Mouse (Mus musculus): ENCODE results near the gene Ccser1. TPM values are rescaled to one million over a fixed set of nuclear protein-coding genes. Genes with fewer than 3 reads are reported as not detected.
"Not testable (repeated sequence)": the region's sequence is repeated elsewhere in the genome, so short reads cannot be mapped to it uniquely, and the experiment has no call there.

The Ccser1 gene
- polyA plus RNA-seq, 1 experiment from 2014 or later, result 11.3 TPM

GRCm38 (mm10) chr6:61240618-61241017 lies 60.5 kb downstream of the Ccser1 start:
- no peaks in the 10 kb centered on the region for H3K27me3 ChIP-seq (ENCODE audit: control insufficient read depth, insufficient read depth, low read length)
- H3K9ac ChIP-seq (ENCODE audit: low read length), result no peak overlapping the region
- 80% methylated on average over 2 of the region's 2 CpGs for WGBS
- no peaks in the 10 kb centered on the region for H3K9me3 ChIP-seq (ENCODE audit: control insufficient read depth, low read length)
- no peak overlapping the region for H3K27ac ChIP-seq (ENCODE audit: low read depth, low read length)
- no peaks in the 10 kb centered on the region for H3K36me3 ChIP-seq (ENCODE audit: control insufficient read depth, insufficient read depth, low read length)
- ATAC-seq (ENCODE audit: insufficient read depth, low FRiP score, low TSS enrichment) (no peak), DNase-seq (ENCODE audit: low spot score) (no peak)
- no peaks in the 10 kb centered on the region for H3K4me1 ChIP-seq (ENCODE audit: control insufficient read depth, insufficient read depth, low read length)
- no peak overlapping the region for H3K4me2 ChIP-seq (ENCODE audit: low read depth)
- H3K4me3 ChIP-seq (ENCODE audit: low read depth, low read length), result no peak overlapping the region

GRCm38 (mm10) chr6:61242556-61242955 lies 62.4 kb downstream of the Ccser1 start:
- no peak overlapping the region for H3K4me2 ChIP-seq (ENCODE audit: low read depth)
- H3K27me3 ChIP-seq (ENCODE audit: control insufficient read depth, insufficient read depth, low read length), result no peaks in the 10 kb centered on the region
- DNase-seq (ENCODE audit: low spot score) (no peak), ATAC-seq (ENCODE audit: insufficient read depth, low FRiP score, low TSS enrichment) (no peak)
- 88% methylated on average over 3 of the region's 3 CpGs for whole genome bisulfite sequencing
- no peak overlapping the region for H3K27ac ChIP-seq (ENCODE audit: low read depth, low read length)
- H3K9ac ChIP-seq (ENCODE audit: low read length), result no peak overlapping the region
- H3K4me3 ChIP-seq (ENCODE audit: low read depth, low read length), result no peak overlapping the region
- no peaks in the 10 kb centered on the region for H3K4me1 ChIP-seq (ENCODE audit: control insufficient read depth, insufficient read depth, low read length)
- H3K36me3 ChIP-seq (ENCODE audit: control insufficient read depth, insufficient read depth, low read length), result no peaks in the 10 kb centered on the region
- no peaks in the 10 kb centered on the region for H3K9me3 ChIP-seq (ENCODE audit: control insufficient read depth, low read length)

DNA sequence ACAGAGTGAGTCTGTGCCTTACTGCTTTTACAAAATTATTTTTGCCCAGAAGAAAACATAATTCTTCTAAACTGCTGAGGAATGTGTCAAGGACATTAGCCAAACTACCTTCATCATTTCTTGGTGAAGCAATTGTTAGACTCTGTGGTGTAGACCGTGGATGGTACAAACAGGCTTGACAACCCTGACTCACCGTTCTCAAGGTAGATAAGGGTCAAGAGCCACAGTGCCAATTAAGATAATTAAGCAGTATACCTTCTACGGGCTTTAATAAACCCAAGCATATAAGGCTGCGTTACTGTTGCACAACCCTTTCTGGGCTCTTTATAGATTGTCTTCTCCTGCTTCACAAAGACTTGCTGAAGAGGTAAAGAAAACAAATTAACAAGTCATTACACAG lies 66.4 kb downstream of the Ccser1 start:
- 82% methylated on average over 4 of the region's 4 CpGs for WGBS
- Histone ChIP-seq H3K27me3 (ENCODE audit: control insufficient read depth, insufficient read depth, low read length) (no peaks in the 10 kb centered on the region), H3K36me3 (ENCODE audit: control insufficient read depth, insufficient read depth, low read length) (no peaks in the 10 kb centered on the region), H3K4me2 (ENCODE audit: low read depth) (no peak overlapping the region), H3K27ac (ENCODE audit: low read depth, low read length) (no peak overlapping the region), H3K4me1 (ENCODE audit: control insufficient read depth, insufficient read depth, low read length) (no peaks in the 10 kb centered on the region), H3K4me3 (ENCODE audit: low read depth, low read length) (no peak overlapping the region), H3K9me3 (ENCODE audit: control insufficient read depth, low read length) (no peaks in the 10 kb centered on the region), H3K9ac (ENCODE audit: low read length) (no peak overlapping the region)
- no peak for ATAC-seq (ENCODE audit: insufficient read depth, low FRiP score, low TSS enrichment)
- no peak for DNase-seq (ENCODE audit: low spot score)

DNA sequence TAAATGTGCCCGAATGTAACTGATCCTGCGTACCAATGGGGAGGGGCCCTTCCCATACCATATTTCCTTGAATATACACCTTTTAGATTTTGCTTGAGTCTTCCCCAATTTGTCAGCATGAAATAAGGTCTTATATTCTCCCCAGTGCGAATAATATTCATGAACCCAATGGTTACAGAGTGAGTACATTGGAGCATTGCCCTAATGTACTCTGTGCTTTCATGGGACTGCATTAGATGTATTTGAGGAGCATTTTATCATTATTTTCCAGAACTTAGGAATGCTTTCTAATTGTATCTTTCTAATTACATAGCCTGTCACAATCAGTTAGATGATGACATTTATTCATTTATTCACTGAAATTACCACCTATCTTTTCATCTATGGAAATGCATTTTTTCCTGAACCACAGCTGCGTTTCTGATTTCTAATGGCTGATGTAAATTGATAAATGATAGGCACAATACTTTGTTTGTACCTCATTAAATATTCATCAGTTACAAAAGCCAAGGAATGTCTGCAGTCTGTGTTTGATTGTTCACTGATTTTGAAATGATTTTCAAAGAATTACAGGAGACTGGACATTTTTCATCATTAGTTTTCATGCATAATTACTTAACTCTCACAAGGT lies 67.8 kb downstream of the Ccser1 start:
- 85% methylated on average over 4 of the region's 4 CpGs for WGBS
- no peaks in the 10 kb centered on the region for H3K27me3 ChIP-seq (ENCODE audit: control insufficient read depth, insufficient read depth, low read length)
- no peak for ATAC-seq (ENCODE audit: insufficient read depth, low FRiP score, low TSS enrichment)
- H3K9ac ChIP-seq (ENCODE audit: low read length), result no peak overlapping the region
- no peak overlapping the region for H3K27ac ChIP-seq (ENCODE audit: low read depth, low read length)
- H3K36me3 ChIP-seq (ENCODE audit: control insufficient read depth, insufficient read depth, low read length), result no peaks in the 10 kb centered on the region
- no peak overlapping the region for H3K4me2 ChIP-seq (ENCODE audit: low read depth)
- DNase-seq (ENCODE audit: low spot score), result no peak
- H3K9me3 ChIP-seq (ENCODE audit: control insufficient read depth, low read length), result no peaks in the 10 kb centered on the region
- no peaks in the 10 kb centered on the region for H3K4me1 ChIP-seq (ENCODE audit: control insufficient read depth, insufficient read depth, low read length)
- H3K4me3 ChIP-seq (ENCODE audit: low read depth, low read length), result no peak overlapping the region

GRCm38 (mm10) chr6:61248700-61249099 lies 68.6 kb downstream of the Ccser1 start:
- H3K9me3 ChIP-seq (ENCODE audit: control insufficient read depth, low read length), result no peaks in the 10 kb centered on the region
- WGBS, result 81% methylated on average over 2 of the region's 2 CpGs
- no peak overlapping the region for H3K4me3 ChIP-seq (ENCODE audit: low read depth, low read length)
- H3K27ac ChIP-seq (ENCODE audit: low read depth, low read length), result no peak overlapping the region
- H3K4me1 ChIP-seq (ENCODE audit: control insufficient read depth, insufficient read depth, low read length), result no peaks in the 10 kb centered on the region
- no peaks in the 10 kb centered on the region for H3K36me3 ChIP-seq (ENCODE audit: control insufficient read depth, insufficient read depth, low read length)
- ATAC-seq (ENCODE audit: insufficient read depth, low FRiP score, low TSS enrichment) (no peak), DNase-seq (ENCODE audit: low spot score) (no peak)
- no peak overlapping the region for H3K9ac ChIP-seq (ENCODE audit: low read length)
- no peak overlapping the region for H3K4me2 ChIP-seq (ENCODE audit: low read depth)
- H3K27me3 ChIP-seq (ENCODE audit: control insufficient read depth, insufficient read depth, low read length), result no peaks in the 10 kb centered on the region

- DNase-seq (ENCODE audit: low spot score) (no peak), ATAC-seq (ENCODE audit: insufficient read depth, low FRiP score, low TSS enrichment) (no peak)
- Histone ChIP-seq H3K4me1 (ENCODE audit: control insufficient read depth, insufficient read depth, low read length) (no peaks in the 10 kb centered on the region), H3K9me3 (ENCODE audit: control insufficient read depth, low read length) (no peaks in the 10 kb centered on the region), H3K36me3 (ENCODE audit: control insufficient read depth, insufficient read depth, low read length) (no peaks in the 10 kb centered on the region), H3K4me2 (ENCODE audit: low read depth) (no peak overlapping the region), H3K27ac (ENCODE audit: low read depth, low read length) (no peak overlapping the region), H3K4me3 (ENCODE audit: low read depth, low read length) (no peak overlapping the region), H3K27me3 (ENCODE audit: control insufficient read depth, insufficient read depth, low read length) (no peaks in the 10 kb centered on the region), H3K9ac (ENCODE audit: low read length) (no peak overlapping the region)
- 90% methylated on average over 1 of the region's 1 CpGs for WGBS
These were observed 71.1 kb downstream of the Ccser1 start for GRCm38 (mm10) chr6:61251232-61251631.

GRCm38 (mm10) chr6:61252912-61253311 lies 72.8 kb downstream of the Ccser1 start:
- 84% methylated on average over 7 of the region's 7 CpGs for WGBS
- no peaks in the 10 kb centered on the region for H3K27me3 ChIP-seq (ENCODE audit: control insufficient read depth, insufficient read depth, low read length)
- H3K9me3 ChIP-seq (ENCODE audit: control insufficient read depth, low read length), result no peaks in the 10 kb centered on the region
- no peaks in the 10 kb centered on the region for H3K4me1 ChIP-seq (ENCODE audit: control insufficient read depth, insufficient read depth, low read length)
- H3K4me2 ChIP-seq (ENCODE audit: low read depth), result no peak overlapping the region
- H3K27ac ChIP-seq (ENCODE audit: low read depth, low read length), result no peak overlapping the region
- no peak for DNase-seq (ENCODE audit: low spot score)
- H3K9ac ChIP-seq (ENCODE audit: low read length), result no peak overlapping the region
- H3K4me3 ChIP-seq (ENCODE audit: low read depth, low read length), result no peak overlapping the region
- ATAC-seq (ENCODE audit: insufficient read depth, low FRiP score, low TSS enrichment), result no peak
- H3K36me3 ChIP-seq (ENCODE audit: control insufficient read depth, insufficient read depth, low read length), result no peaks in the 10 kb centered on the region

DNA sequence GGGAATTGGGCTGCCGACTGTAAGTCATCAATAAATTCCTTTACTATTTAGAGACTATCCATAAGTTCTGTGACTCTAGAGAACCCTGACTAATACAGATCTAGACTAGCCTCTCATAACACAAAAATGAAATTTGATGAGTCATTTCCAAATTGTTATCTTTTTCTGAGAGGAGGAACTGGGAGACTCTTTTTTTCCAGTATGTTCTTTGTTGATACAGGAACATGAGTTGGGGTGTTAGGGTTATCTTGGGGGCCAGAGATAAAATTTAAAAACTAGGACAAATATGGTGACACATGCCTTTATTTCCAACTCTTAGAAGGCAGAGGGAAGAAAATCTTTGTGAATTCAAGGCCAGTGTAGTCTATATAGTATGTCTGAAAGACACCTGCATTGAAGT lies 75.8 kb downstream of the Ccser1 start:
- H3K36me3 ChIP-seq (ENCODE audit: control insufficient read depth, insufficient read depth, low read length); ATAC-seq (ENCODE audit: insufficient read depth, low FRiP score, low TSS enrichment); DNase-seq (ENCODE audit: low spot score); H3K27me3 ChIP-seq (ENCODE audit: control insufficient read depth, insufficient read depth, low read length); H3K4me2 ChIP-seq (ENCODE audit: low read depth); H3K4me1 ChIP-seq (ENCODE audit: control insufficient read depth, insufficient read depth, low read length); H3K27ac ChIP-seq (ENCODE audit: low read depth, low read length); H3K9me3 ChIP-seq (ENCODE audit: control insufficient read depth, low read length); H3K9ac ChIP-seq (ENCODE audit: low read length); H3K4me3 ChIP-seq (ENCODE audit: low read depth, low read length): not testable (repeated sequence)
- WGBS, result no CpG with 5 or more reads among the region's 1 CpGs

DNA sequence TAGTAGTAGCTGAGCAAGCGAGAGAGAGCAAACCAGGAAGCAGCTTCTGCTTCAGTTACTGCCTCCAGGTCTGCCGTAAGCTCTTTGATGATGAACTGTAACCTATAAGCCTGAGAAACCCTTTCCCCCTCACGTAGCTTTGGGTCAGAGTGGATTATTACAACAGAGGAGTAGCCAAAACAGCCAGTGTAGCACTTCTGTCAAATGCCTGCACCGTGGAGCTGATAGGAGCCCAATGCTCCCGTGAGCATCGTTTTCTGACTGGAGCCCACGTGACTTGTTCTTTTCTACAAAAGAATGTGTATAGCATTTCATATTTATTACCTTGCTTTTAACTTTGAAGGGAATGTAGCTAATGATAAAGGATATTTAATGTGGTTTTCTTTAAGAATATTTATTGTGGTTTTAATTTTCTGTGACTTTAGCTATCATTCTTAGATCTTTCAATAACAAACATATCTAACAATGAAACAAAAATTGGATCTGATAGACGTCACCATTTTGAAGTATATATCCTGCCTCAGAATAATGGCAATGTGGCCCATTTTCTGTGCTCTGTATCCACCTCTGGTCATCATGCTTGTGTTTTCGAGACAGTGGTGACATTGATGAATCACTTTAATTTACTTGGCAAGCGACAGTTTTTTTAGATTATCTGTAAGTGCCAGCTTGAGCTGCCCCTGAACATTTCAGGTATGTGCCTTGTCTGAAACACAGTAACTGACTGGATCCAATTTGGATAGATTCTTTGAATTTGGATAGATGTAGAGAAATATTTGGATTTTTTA lies 78.9 kb downstream of the Ccser1 start:
- Histone ChIP-seq H3K4me3 (ENCODE audit: low read depth, low read length) (no peak overlapping the region), H3K27ac (ENCODE audit: low read depth, low read length) (no peak overlapping the region), H3K36me3 (ENCODE audit: control insufficient read depth, insufficient read depth, low read length) (no peaks in the 10 kb centered on the region), H3K9me3 (ENCODE audit: control insufficient read depth, low read length) (no peaks in the 10 kb centered on the region), H3K27me3 (ENCODE audit: control insufficient read depth, insufficient read depth, low read length) (no peaks in the 10 kb centered on the region), H3K4me1 (ENCODE audit: control insufficient read depth, insufficient read depth, low read length) (0 out of 2 replicates have a peak, but pooled peaks cover 5% of the 10 kb centered on the region), H3K4me2 (ENCODE audit: low read depth) (no peak overlapping the region), H3K9ac (ENCODE audit: low read length) (no peak overlapping the region)
- DNase-seq (ENCODE audit: low spot score) (no peak), ATAC-seq (ENCODE audit: insufficient read depth, low FRiP score, low TSS enrichment) (no peak)
- WGBS, result 77% methylated on average over 10 of the region's 10 CpGs

Measured in neural tube, embryonic 11.5 days (tissue).